Mouse (Mus musculus): ENCODE data around the gene Arid4b.

The Arid4b gene

DNA sequence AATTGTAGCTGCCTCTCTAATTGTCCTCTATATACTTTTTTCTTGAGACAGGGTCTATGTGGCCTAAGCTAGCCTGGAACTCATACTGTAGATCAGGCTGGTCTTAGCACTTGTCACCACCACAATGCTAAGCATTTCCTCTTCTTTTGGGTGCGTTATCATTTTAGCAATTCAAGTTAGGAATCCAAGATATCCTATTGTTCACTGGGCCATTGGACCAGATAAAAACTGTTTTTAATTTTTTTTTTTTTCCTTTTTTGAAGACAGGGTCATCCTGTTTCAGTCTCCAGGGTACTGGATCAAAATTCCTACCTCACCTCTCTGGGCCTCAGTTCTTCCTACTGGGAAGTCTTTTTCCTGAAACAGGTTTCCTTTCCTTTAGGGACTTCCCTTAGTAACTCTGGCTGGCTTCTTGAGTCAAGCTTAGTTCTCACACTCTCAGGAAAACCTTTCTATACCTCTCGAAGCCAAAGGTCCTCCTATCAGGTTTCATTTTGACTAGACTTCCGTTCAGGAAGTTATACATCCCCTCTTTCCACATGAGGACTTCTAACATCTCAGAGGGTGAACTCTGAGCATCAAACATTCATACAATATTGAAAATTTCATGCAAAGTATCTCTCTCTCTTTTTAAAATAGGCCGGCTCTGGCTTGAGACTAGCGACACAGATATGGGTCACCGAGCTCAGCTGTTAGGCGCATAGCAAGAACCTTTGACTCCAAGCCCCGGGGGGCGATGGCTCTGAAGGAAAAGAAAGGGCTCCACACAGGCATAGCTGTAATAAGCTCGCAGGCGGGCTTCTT is 621 bp upstream of the Arid4b start:
- DNase-seq (ENCODE audit: low read depth) = no peak

DNA sequence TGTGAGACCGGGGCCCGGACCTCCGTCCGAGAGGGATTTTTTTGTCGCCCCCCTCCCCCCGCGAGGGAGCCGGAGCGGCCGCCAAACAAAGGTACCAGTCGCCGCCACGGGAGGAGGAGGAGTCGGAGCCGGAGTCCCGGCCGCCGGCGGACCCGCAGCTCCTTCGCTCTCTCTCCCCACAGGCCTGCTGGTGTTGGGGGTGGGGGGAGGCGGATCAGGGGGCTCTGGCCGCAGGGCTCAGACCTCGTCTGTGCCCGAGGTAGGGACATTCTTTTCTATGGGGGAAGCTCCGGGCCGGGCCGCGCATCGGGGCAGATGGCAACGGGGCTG is 875 bp downstream of the Arid4b start:
- no peak for DNase-seq (ENCODE audit: low read depth)

DNA sequence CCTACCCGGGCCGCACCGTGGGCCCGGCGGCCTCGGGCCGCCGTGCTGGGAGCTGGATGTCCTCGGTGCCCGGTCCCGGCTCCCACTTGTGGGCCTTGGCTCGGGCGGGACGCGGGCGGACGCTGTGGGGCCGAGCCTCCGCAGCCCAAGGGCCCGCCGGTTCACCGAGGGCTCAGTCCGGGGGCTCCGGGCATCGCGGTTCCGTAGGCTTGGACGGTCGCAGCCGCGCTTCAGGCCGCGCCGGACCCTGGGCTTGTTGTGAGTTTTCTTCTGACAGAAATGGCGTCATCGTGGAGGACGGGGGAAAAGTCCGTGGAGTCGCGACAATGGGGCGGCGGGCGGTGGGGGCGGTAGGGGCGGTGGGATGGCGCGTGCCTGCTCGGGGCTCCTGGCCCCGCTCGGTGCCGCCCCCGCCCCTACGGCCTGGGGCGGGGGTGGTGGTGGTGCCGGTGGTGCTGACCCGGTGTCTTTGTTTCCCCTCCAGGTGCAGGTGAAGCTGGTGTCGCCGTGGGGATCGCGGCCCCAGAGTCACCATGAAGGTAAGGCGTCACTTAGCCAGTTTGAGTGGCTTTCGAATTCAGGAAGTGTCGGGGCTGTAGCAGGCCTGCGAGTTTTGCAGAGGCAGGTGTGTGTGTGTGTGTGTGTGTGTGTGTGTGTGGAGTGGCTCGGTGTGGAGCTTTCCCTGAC is 1.5 kb downstream of the Arid4b start:
- no peak for DNase-seq (ENCODE audit: low read depth)

DNA sequence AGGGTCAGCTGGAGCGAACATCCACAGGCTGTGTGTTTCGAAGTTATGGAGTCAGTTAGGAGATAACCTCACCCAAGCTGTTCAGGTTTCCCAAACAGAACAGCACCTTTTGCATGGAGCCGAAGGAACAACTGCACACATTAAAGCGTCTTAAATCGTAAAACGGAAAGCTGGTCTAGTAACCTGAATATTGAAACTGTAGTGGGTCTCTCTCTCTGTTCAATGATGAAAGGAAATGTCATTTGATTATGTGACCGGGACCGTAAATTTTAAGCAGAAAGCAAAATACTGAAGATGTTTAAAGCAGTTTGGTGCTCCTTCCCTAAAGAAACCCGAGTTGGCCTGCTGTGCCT is 2.0 kb downstream of the Arid4b start:
- no peak for DNase-seq (ENCODE audit: low read depth)

DNA sequence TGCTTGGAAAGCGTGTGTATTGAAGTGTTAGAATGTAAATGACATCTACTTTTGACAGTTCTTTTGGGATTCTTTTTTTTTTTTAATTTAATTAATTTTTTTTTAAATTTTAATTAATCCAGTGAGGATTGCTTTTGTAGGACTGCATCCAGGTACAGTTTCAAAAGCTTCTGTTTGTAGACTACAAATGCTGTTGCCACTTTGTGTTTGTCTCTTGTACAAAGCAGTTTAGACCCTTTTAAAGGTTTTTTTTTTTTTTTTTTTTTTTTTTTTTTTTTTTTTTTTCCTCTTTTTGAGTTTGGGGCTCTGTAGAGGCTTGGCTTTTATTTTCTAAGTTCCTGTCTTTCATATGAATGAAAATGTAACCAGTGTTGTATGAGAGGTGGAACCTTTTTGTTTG is 2.7 kb downstream of the Arid4b start:
- DNase-seq (ENCODE audit: low read depth) = no peak

DNA sequence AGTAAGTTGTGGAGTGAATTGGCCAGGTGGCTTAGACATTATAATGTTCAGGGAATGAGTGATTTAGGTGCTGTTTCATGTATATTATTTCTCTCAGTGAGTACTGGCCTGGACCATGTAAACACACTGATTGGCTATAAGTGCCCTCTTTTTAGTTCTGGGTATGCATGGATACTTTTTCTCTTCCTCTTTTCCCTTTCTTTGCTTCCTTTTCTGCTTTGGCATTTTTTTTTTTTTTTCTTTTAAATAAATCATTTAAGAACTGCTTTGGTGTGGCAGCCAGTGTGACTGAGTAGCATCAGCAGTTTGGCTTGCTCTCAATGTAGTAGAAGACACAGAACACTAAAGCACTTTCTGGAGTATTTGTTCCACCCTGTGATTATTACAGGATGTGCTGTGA is 5.0 kb downstream of the Arid4b start:
- DNase-seq (ENCODE audit: low read depth) = no peak

DNA sequence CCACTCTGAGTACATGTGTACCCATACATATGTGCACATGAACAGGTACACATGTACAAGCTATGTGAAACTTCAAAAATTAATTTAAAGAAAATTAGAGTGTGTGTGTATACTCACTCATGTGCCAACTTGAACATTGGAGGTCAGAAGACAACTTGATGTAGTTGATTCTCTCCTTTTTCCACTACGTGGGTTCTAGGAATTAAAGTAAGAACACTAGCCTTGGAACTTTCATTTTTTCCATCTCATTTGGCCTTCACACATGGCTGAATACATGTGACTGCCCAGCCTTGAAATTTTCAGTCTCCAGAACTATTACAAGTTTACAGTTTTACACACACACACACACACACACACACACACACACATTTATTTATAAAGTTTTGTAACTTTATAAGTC is 6.3 kb downstream of the Arid4b start:
- no peak for DNase-seq (ENCODE audit: low read depth)

DNA sequence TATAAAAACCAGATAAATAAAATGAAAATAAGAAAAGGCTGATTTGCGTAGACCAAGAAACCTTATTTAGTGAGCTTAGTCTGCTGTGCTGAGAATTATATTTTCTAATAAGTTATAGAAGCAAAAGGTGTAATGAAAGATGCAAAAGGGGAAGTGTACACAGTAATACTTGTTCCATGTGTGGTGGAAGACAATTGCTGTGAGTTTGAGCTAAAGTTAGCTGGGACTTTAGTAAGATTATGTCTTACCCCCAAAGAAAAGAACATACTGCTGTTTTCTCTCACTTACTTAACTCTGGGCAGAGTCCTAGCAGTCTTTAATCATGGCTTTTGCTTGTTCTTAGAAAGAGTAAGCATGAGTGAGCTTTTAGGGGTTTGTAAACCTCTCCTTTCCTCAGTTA is 11.3 kb downstream of the Arid4b start:
- no peak for DNase-seq (ENCODE audit: low read depth)

DNA sequence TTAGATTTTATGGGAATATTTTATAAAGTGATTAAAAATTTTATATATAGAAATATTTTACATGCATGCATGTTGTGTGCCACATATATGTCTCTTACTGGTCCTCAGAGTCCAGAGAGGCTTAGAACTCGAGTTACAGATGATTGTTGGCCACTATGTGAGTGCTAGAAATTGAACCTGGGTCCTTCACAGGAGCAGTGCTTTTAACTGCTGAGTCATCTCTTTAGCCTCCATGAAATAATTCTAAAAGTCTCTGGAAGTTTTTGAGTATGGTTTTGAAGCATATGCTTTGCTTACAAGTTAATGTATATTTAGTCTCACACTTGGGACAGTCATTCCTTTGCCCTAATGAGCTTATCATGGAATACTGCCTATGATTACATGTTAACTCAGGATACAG is 12.3 kb downstream of the Arid4b start:
- no peak for DNase-seq (ENCODE audit: low read depth)

DNA sequence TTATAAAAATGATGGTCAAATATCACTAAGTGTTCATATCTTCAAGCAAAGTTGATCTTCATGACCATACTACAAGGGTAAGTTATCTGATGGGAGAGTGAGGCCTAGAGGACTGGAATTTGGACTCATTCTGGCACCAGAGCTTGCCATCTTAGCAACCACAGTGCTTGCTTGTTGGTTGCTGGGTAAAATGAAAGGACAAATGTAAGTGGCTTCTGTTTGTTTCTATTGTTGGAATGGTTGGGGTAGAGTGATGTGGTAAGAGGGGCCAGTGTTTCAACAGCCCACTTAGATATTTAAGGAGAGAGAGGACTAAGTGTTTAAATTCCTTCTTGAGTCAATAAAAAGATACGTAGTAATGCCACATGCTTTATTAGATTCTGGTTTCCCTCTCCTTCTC is 25.6 kb downstream of the Arid4b start:
- DNase-seq (ENCODE audit: low read depth) = no peak

DNA sequence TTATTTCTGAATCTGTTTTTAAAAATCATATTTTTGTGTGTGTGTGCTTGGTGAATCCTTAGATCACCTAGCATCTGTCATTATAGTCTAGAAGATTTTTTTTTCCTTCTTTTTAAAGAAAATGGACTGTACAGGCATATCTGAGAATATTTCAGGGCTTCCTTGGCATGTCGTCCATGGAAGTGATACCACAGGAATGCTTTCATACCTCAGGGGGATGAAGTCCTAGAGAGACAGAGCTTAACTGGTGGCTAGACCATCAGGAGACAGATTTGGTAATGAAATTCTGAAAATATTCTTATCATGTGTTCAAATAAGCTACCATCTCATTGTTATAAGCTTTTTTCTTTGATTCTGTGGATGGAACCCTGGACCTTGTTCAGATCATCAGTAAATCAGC is 40.0 kb downstream of the Arid4b start:
- no peak for DNase-seq (ENCODE audit: low read depth)

DNA sequence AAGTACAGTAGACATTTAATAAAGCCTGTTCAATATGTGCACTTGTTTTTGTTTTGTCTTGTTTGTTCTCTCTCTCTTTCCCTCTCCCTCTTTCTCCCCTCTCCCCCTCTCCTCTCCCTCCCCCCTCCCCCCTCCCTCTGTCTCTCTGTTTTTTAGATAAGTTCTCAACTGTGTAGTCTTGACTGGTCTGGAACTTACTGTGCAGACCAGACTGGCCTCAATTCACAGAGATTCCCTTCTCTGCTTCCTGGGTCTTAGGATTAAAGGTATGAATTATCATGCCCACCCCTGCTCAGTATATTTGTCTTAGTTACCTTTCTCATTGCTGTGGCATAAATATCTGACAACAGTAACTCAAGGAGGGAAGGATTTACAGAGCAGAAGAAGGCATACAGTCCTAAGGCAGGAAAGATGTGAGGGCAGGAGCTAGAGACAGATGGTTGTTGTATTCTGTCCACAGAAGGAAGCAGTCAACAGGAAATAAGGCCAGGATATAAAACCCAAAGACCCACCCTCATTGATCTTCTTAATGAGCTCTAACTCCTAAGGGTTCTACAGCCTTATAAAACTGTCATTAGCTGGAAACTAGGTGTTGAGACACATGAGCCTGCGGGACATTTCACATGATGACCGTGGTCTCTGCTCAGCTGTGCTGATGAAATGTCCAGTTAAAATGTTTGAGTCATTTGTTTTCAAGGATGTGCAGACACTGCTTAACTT is 47.3 kb downstream of the Arid4b start:
- DNase-seq (ENCODE audit: low read depth) = no peak

DNA sequence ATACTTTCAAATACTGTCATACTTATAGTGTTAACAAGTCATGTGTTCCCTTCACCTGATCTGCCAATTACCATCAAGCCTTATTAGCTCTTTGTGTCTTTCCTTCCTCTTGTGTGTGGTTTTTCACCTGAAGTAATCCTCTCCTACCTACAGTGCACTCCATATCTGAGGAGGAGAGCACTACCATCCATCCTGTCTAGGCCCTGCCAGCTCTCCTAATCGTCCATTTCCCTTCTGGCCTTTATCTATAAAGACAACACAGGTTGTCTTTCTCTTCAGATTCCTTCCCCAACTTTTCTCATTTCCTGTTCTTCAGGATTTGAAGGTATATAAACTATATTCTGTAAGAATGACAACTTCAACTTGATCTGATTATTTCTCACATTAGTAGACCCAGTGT is 48.1 kb downstream of the Arid4b start:
- DNase-seq (ENCODE audit: low read depth) = no peak

DNA sequence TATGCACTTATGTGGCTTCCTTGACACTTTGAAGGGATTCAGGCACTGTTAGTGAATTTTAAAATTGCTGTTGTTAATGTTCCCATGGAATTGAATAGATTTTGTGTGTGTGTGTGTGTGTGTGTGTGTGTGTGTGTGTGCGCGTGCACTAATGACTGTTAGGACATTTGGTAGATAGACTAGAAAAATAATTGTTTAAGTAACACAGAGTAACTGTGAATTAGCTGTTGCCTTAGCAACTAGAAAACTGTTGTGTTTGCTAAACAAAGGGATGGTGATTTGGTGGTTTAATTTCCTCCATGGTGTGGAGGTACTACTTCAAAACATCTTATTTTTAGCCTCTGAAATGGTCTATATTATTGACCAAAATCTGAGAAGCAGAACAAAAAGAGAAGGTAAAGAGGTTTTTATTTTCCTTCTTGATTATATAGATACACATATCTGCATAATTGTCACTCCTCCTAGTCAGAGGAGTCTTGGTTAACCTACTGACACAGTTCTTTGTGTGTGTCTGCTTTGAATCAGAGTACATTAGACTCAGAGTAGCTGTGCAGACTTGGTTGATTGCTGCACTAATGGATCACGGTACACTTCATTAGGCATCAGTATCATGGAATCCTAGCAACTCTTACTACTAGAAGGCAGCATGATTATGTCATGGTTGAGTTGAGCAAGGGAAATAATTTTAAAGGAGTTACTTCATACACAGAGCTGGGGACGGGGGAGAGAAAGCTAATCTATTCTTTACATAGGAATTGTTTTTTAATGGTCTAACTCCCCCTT is 50.9 kb downstream of the Arid4b start:
- no peak for DNase-seq (ENCODE audit: low read depth)

DNA sequence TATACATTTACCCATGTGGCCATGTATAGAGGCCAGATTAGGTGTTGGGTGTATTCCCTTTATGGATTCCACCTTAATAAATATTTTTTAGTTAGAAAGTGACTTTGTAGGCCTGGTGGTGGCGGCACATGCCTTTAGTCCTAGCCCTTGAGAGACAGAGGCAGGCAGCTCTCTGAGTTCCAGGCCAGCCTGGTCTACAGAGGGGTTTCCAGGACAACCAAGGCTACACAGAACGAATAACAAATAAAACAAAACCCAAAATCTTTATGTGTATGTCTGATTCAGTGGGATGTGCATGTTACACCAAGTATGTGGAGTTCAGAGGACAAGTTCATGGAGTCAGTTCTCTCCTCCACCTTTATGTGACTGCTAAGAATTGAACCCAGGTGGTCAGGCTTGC is 52.8 kb downstream of the Arid4b start:
- DNase-seq (ENCODE audit: low read depth) = no peak

DNA sequence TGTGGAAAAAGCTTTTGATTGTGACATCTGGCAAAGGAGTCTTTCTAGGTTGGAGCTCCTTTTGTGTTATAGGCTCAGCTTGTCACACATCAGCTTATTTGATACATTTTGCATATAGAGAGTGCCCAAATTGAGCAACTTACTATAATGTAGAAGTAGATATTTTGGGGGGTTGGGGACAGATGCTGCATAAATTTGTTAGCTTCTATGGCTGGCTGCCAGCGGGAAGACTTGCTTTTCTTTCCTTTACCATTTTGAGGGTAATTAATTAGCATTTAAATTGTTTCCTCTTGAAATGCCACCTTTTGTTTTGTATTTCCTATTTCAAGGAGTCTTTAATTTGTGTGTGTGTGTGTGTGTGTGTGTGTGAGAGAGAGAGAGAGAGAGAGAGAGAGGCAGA is 68.6 kb downstream of the Arid4b start:
- DNase-seq (ENCODE audit: low read depth) = no peak

DNA sequence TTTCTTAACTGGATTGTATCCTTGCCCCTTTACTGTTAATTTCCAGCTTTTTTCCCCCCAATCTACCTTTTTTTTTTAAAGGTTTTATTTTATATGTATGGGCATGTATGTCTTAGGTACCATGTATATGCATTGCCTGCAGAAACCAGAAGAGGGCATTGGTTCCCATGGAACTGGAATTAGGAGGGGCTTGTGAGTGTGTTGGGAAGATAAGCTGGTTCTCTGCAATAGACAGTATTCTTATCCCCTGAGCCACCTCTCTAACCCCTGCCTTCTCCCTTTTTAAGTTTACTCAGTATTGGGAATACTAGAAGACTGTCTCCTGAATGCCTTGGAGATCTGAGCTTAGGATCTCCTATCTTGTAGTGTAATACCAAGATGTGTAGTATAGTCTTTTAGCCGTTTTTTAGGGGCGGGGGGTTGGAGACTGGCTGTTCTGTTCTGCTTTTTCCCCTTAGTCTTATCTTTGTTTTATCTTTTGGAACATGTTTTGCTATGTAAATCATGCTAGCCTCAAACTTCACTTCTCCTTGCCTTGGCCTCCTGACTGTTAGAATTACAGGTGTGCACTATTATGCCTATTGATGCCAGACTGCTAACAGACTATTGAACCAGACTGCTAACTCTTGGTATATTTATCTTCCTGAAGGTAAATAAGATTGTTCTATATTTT is 79.4 kb downstream of the Arid4b start:
- peak; percentile 24 for DNase-seq (ENCODE audit: low read depth)

DNA sequence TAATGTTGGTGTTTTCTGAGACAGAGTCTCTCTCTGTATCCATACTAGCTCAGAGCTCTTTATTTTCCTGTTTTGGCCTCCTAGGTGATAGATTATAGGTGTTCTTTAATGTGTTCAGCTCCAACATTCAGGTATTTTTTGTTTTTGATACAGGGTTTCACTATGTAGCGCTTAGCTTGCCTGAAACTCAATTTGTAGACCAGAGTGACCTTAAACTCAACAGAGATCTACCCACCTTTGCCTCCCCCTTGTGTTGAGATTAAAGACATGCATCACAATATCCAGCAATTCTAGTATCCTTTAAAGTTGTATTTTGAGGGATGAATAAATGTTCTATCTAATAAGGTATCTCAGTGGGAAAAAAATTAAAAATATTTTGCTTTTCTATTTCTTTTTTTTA is 115.0 kb downstream of the Arid4b start:
- DNase-seq (ENCODE audit: low read depth) = peak; percentile 7

DNA sequence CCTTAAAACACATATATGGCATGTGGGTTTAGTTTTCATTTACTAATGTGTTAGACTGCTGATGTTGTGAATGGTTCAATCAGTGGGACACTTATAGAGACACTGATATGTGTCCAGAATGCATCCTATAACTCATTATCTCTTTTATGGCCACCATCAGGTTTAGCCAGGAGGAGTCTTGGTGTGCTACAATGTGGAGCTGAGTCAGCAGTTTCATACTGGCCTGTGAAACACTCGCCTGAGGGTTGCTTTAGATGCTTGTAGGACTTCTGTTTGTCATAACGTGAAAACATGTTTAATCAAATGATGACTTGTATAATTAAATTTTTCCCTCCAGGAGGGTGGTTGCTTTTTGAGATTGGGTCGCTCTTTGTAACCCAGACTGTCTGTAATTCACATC is 116.6 kb downstream of the Arid4b start:
- DNase-seq (ENCODE audit: low read depth) = no peak

DNA sequence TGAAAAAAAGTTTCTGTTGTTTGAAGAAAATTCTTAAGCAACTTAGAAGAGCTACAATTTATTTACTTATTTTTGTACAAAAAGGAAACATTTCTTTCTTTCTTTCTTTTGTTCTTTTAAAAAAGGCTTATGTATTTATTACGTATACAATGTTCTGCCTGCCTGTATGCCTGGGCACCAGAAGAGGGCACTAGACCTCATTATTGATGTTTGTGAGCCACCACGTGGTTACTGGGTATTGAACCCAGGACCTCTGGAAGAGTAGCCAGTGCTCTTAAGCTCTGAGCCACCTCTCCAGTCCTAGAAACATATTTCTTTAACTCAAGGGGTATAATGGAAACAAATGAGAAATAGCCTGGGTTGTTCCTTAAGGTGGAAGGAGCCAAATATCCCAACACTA is 182.9 kb downstream of the Arid4b start:
- DNase-seq (ENCODE audit: low read depth) = no peak

Data from c-Kit-positive CD71-negative TER-119-negative erythroid progenitor cells, embryonic 14.5 days (primary cell).